Mouse (Mus musculus): ENCODE data around the gene Cdc42se1. TPM values are rescaled to one million over a fixed set of nuclear protein-coding genes. Genes with fewer than 3 reads are reported as not detected.

Gene Cdc42se1
- polyA plus RNA-seq, 1 experiment from 2014 or later: 50.9 TPM

GRCm38 (mm10) chr3:95284062-95284461 lies 55.5 kb downstream of the Cdc42se1 start:
- H3K27ac ChIP-seq (ENCODE audit: low read length): peak overlapping the region; percentile 84
- ATAC-seq: no peak

GRCm38 (mm10) chr3:95284501-95285281 lies 56.2 kb downstream of the Cdc42se1 start:
- no peaks in the 10 kb centered on the region for H3K27me3 ChIP-seq (ENCODE audit: control insufficient read depth, insufficient read depth, low read depth, low read length)
- H3K27ac ChIP-seq (ENCODE audit: low read length): no peak overlapping the region
- 90% methylated on average over 12 of the region's 12 CpGs for WGBS
- no peaks in the 10 kb centered on the region for H3K9me3 ChIP-seq (replicated peaks; ENCODE audit: control insufficient read depth, low read length, poor library complexity, severe bottlenecking)
- H3K4me2 ChIP-seq (ENCODE audit: low read length): peak overlapping the region; percentile 86
- peak overlapping the region; percentile 60; the same call in 1 of the 2 replicates for H3K4me3 ChIP-seq (ENCODE audit: low read depth, low read length)
- no peak for ATAC-seq
- H3K4me1 ChIP-seq (ENCODE audit: control insufficient read depth, insufficient read depth, low read length): peaks cover 22% of the 10 kb centered on the region
- H3K36me3 ChIP-seq (ENCODE audit: control insufficient read depth, insufficient read depth, low read length): peaks cover 2% of the 10 kb centered on the region
- no peak overlapping the region for H3K9ac ChIP-seq (ENCODE audit: low read depth, low read length)

More at GRCm38 (mm10) chr3:95284062-95284461, 55.5 kb downstream of the Cdc42se1 start:
- H3K9me3 ChIP-seq (replicated peaks; ENCODE audit: control insufficient read depth, low read length, poor library complexity, severe bottlenecking): no peaks in the 10 kb centered on the region
- H3K4me3 ChIP-seq (ENCODE audit: low read depth, low read length): peak overlapping the region; percentile 60
- WGBS: 20% methylated on average over 1 of the region's 1 CpGs
- H3K9ac ChIP-seq (ENCODE audit: low read depth, low read length): peak overlapping the region; percentile 76
- peaks cover 22% of the 10 kb centered on the region for H3K4me1 ChIP-seq (ENCODE audit: control insufficient read depth, insufficient read depth, low read length)
- H3K36me3 ChIP-seq (ENCODE audit: control insufficient read depth, insufficient read depth, low read length): peaks cover 2% of the 10 kb centered on the region
- no peaks in the 10 kb centered on the region for H3K27me3 ChIP-seq (ENCODE audit: control insufficient read depth, insufficient read depth, low read depth, low read length)
- H3K4me2 ChIP-seq (ENCODE audit: low read length): peak overlapping the region; percentile 86

- H3K4me2 ChIP-seq (ENCODE audit: low read length): no peak overlapping the region
- H3K27me3 ChIP-seq (ENCODE audit: control insufficient read depth, insufficient read depth, low read depth, low read length): no peaks in the 10 kb centered on the region
- no peak for ATAC-seq
- H3K9ac ChIP-seq (ENCODE audit: low read depth, low read length): no peak overlapping the region
- no peak overlapping the region for H3K27ac ChIP-seq (ENCODE audit: low read length)
- H3K9me3 ChIP-seq (replicated peaks; ENCODE audit: control insufficient read depth, low read length, poor library complexity, severe bottlenecking): no peaks in the 10 kb centered on the region
- no peak overlapping the region for H3K4me3 ChIP-seq (ENCODE audit: low read depth, low read length)
- peaks cover 2% of the 10 kb centered on the region for H3K36me3 ChIP-seq (ENCODE audit: control insufficient read depth, insufficient read depth, low read length)
- WGBS: 92% methylated on average over 5 of the region's 5 CpGs
- H3K4me1 ChIP-seq (ENCODE audit: control insufficient read depth, insufficient read depth, low read length): peaks cover 22% of the 10 kb centered on the region
Observed at GRCm38 (mm10) chr3:95285390-95285789, 56.9 kb downstream of the Cdc42se1 start.

Other genes with a start within 250 kb of the Cdc42se1 start
- gene Zfp687, start 213.3 kb upstream of the Cdc42se1 start, polyA plus RNA-seq (2015; fragmentation: Nextera tagmentation; extraction: Ambion mirVana): 17.6 and 18.7 TPM in 2 replicates
- gene Psmd4, start 186.1 kb upstream of the Cdc42se1 start, polyA plus RNA-seq (2015; fragmentation: Nextera tagmentation; extraction: Ambion mirVana): 253 and 254 TPM in 2 replicates
- gene Pip5k1a, start 121.8 kb upstream of the Cdc42se1 start, polyA plus RNA-seq (2015; fragmentation: Nextera tagmentation; extraction: Ambion mirVana): 15.0 and 17.0 TPM in 2 replicates
- 170 and 184 TPM in 2 replicates for gene Vps72, start 117.7 kb upstream of the Cdc42se1 start, polyA plus RNA-seq (2015; fragmentation: Nextera tagmentation; extraction: Ambion mirVana)
- gene Tmod4, start 104.3 kb upstream of the Cdc42se1 start, polyA plus RNA-seq (2015; fragmentation: Nextera tagmentation; extraction: Ambion mirVana): 1.1 TPM in 2 replicates
- 79.5 and 79.8 TPM in 2 replicates for gene Scnm1, start 94.7 kb upstream of the Cdc42se1 start, polyA plus RNA-seq (2015; fragmentation: Nextera tagmentation; extraction: Ambion mirVana)
- 53.8 and 57.6 TPM in 2 replicates for gene Lysmd1, start 94.6 kb upstream of the Cdc42se1 start, polyA plus RNA-seq (2015; fragmentation: Nextera tagmentation; extraction: Ambion mirVana)
- 2.6 and 3.2 TPM in 2 replicates for gene Tnfaip8l2, start 86.4 kb upstream of the Cdc42se1 start, polyA plus RNA-seq (2015; fragmentation: Nextera tagmentation; extraction: Ambion mirVana)
- 18.9 and 20.9 TPM in 2 replicates for gene Sema6c, start 68.3 kb upstream of the Cdc42se1 start, polyA plus RNA-seq (2015; fragmentation: Nextera tagmentation; extraction: Ambion mirVana)
- 2.4 and 3.0 TPM in 2 replicates for gene Gabpb2, start 10.8 kb upstream of the Cdc42se1 start, polyA plus RNA-seq (2015; fragmentation: Nextera tagmentation; extraction: Ambion mirVana)
- gene Mllt11, start 3.4 kb downstream of the Cdc42se1 start, polyA plus RNA-seq (2015; fragmentation: Nextera tagmentation; extraction: Ambion mirVana): 336 and 438 TPM in 2 replicates
- gene Gm128, start 12.9 kb downstream of the Cdc42se1 start, polyA plus RNA-seq (2015; fragmentation: Nextera tagmentation; extraction: Ambion mirVana): 0.21 and 0.24 TPM in 2 replicates
- gene Bnipl, start 22.5 kb downstream of the Cdc42se1 start, polyA plus RNA-seq (2015; fragmentation: Nextera tagmentation; extraction: Ambion mirVana): 0.30 TPM in 1 of 2 replicates, not detected in the other
- 42.3 and 42.5 TPM in 2 replicates for gene Mindy1, start 52.6 kb downstream of the Cdc42se1 start, polyA plus RNA-seq (2015; fragmentation: Nextera tagmentation; extraction: Ambion mirVana)
- 81.4 and 84.3 TPM in 2 replicates for gene Prune1, start 53.3 kb downstream of the Cdc42se1 start, polyA plus RNA-seq (2015; fragmentation: Nextera tagmentation; extraction: Ambion mirVana)
- 0.23 and 0.34 TPM in 2 replicates for gene Anxa9, start 78.4 kb downstream of the Cdc42se1 start, polyA plus RNA-seq (2015; fragmentation: Nextera tagmentation; extraction: Ambion mirVana)
- 89.6 and 101 TPM in 2 replicates for gene Cers2, start 86.1 kb downstream of the Cdc42se1 start, polyA plus RNA-seq (2015; fragmentation: Nextera tagmentation; extraction: Ambion mirVana)
- 42.3 and 43.3 TPM in 2 replicates for gene Setdb1, start 128.5 kb downstream of the Cdc42se1 start, polyA plus RNA-seq (2015; fragmentation: Nextera tagmentation; extraction: Ambion mirVana)
- gene 4930558C23Rik, start 174.1 kb downstream of the Cdc42se1 start, polyA plus RNA-seq (2015; fragmentation: Nextera tagmentation; extraction: Ambion mirVana): not detected in 2 replicates
- 18.4 and 18.8 TPM in 2 replicates for gene Arnt, start 205.7 kb downstream of the Cdc42se1 start, polyA plus RNA-seq (2015; fragmentation: Nextera tagmentation; extraction: Ambion mirVana)